Mouse (Mus musculus): ENCODE data around the gene Vamp5. TPM values are rescaled to one million over a fixed set of nuclear protein-coding genes. Genes with fewer than 3 reads are reported as not detected.

Gene Vamp5
- total and polyA plus RNA-seq, 3 experiments = 465 to 593 TPM; not detected in 1

GRCm38 (mm10) chr6:72369557-72369956, 10.7 kb downstream of the Vamp5 start:
- Histone ChIP-seq H3K4me3 (ENCODE audit: control insufficient read depth in 1 of 2, insufficient read depth in 1 of 2, low read depth in 2 of 2, low read length in 2 of 2) (no peak overlapping the region), H3K9me3 (replicated peaks; ENCODE audit: insufficient read depth, low read length) (no peaks in the 10 kb centered on the region), H3K36me3 (ENCODE audit: control insufficient read depth in 1 of 2, insufficient read depth in 2 of 2, low read length in 2 of 2) (peaks cover 2 to 17% of the 10 kb centered on the region in 2 experiments; a peak in 3 of 4 replicates), H3K27me3 (ENCODE audit: control insufficient read depth in 1 of 2, insufficient read depth in 2 of 2, low read length in 2 of 2) (no peaks in the 10 kb centered on the region), H3K27ac (ENCODE audit: control insufficient read depth, low read depth, low read length) (no peak overlapping the region), H3K79me2 (ENCODE audit: control insufficient read depth, insufficient read depth, low read length, poor library complexity) (peaks cover 18% of the 10 kb centered on the region), H3K4me1 (ENCODE audit: control insufficient read depth in 1 of 2, insufficient read depth in 2 of 2, low read length in 2 of 2) (peaks cover 2 to 14% of the 10 kb centered on the region in 2 experiments; a peak in 3 of 4 replicates), H3K9ac (ENCODE audit: control insufficient read depth, low read depth, low read length, poor library complexity, severe bottlenecking) (no peak overlapping the region)
- TF ChIP-seq TAL1 (IDR thresholded peaks at IDR 0.05; ENCODE audit: low read length) (no peak), CTCF (IDR thresholded peaks at IDR 0.05 in 2 of 3, conservative IDR thresholded peaks at IDR 0.05 in 1 of 3; ENCODE audit: control insufficient read depth in 1 of 3, insufficient read depth in 1 of 3, low read depth in 2 of 3, low read length in 3 of 3, poor library complexity in 1 of 3, severe bottlenecking in 1 of 3) (peak; percentile 7 to 40 (median 13); a peak in 4 of 6 replicates)
- no peak for DNase-seq (ENCODE audit: low read depth, low spot score)

GRCm38 (mm10) chr6:72367460-72367974, 12.8 kb downstream of the Vamp5 start:
- H3K4me1 ChIP-seq (ENCODE audit: control insufficient read depth in 1 of 2, insufficient read depth in 2 of 2, low read length in 2 of 2) = peaks cover 0 to 12% of the 10 kb centered on the region in 2 experiments; a peak in 2 of 4 replicates
- peaks cover 1 to 12% of the 10 kb centered on the region in 2 experiments; a peak in 3 of 4 replicates for H3K36me3 ChIP-seq (ENCODE audit: control insufficient read depth in 1 of 2, insufficient read depth in 2 of 2, low read length in 2 of 2)
- peaks cover 2% of the 10 kb centered on the region; the same call in 1 of the 2 replicates for H3K79me2 ChIP-seq (ENCODE audit: control insufficient read depth, insufficient read depth, low read length, poor library complexity)
- no peaks in the 10 kb centered on the region for H3K9me3 ChIP-seq (replicated peaks; ENCODE audit: insufficient read depth, low read length)
- H3K27ac ChIP-seq (ENCODE audit: control insufficient read depth, low read depth, low read length) = 0 out of 2 replicates have a peak overlapping the region, but pooled peaks have one; percentile 15
- no peaks in the 10 kb centered on the region for H3K27me3 ChIP-seq (ENCODE audit: control insufficient read depth in 1 of 2, insufficient read depth in 2 of 2, low read length in 2 of 2)
- peak; percentile 93; the same call in 1 of the 2 replicates for TF ChIP-seq ZMIZ1 (IDR thresholded peaks at IDR 0.05; ENCODE audit: low read depth, low read length)
- TF ChIP-seq E2F4 (IDR thresholded peaks at IDR 0.05; ENCODE audit: borderline replicate concordance, low read depth, low read length) = no peak
- TF ChIP-seq MAZ (IDR thresholded peaks at IDR 0.05; ENCODE audit: low read depth, low read length) = no peak
- TF ChIP-seq POLR2A (IDR thresholded peaks at IDR 0.05; ENCODE audit: control insufficient read depth in 1 of 2, insufficient read depth in 1 of 2, low read depth in 1 of 2, low read length in 2 of 2, poor library complexity in 1 of 2) = peak in 1 of 2 experiments; percentile 24; a peak in 2 of 4 replicates
- peak; percentile 92 for TF ChIP-seq POLR2AphosphoS2 (IDR thresholded peaks at IDR 0.05; ENCODE audit: low read length)
- TF ChIP-seq SIN3A (IDR thresholded peaks at IDR 0.05; ENCODE audit: low read length) = 0 out of 2 replicates have a peak, but pooled peaks have one; percentile 18
- peak; percentile 20 for TF ChIP-seq SMC3 (IDR thresholded peaks at IDR 0.05; ENCODE audit: low read depth, low read length)
- TF ChIP-seq GATA1 (IDR thresholded peaks at IDR 0.05; ENCODE audit: low read depth, low read length) = no peak
- no peak for TF ChIP-seq NELFE (IDR thresholded peaks at IDR 0.05; ENCODE audit: low read depth, low read length)
- TF ChIP-seq ZKSCAN1 (IDR thresholded peaks at IDR 0.05; ENCODE audit: low read depth, low read length) = no peak
- TF ChIP-seq KAT2A (conservative IDR thresholded peaks at IDR 0.05; ENCODE audit: low read depth, low read length) = no peak
- no peak for TF ChIP-seq TBP (IDR thresholded peaks at IDR 0.05; ENCODE audit: low read depth, low read length)
- 0 out of 2 replicates have a peak, but pooled peaks have one; percentile 20 for TF ChIP-seq HCFC1 (IDR thresholded peaks at IDR 0.05; ENCODE audit: low read depth, low read length)
- peak; percentile 40; the same call in 1 of the 2 replicates for TF ChIP-seq MYB (IDR thresholded peaks at IDR 0.05; ENCODE audit: low read depth, low read length)
- no peak for TF ChIP-seq CHD1 (IDR thresholded peaks at IDR 0.05; ENCODE audit: low read depth, low read length)
- H3K4me3 ChIP-seq (ENCODE audit: control insufficient read depth in 1 of 2, insufficient read depth in 1 of 2, low read depth in 2 of 2, low read length in 2 of 2) = no peak overlapping the region
- H3K9ac ChIP-seq (ENCODE audit: control insufficient read depth, low read depth, low read length, poor library complexity, severe bottlenecking) = no peak overlapping the region
- DNase-seq (ENCODE audit: low read depth, low spot score) = no peak

All from MEL (cell line).